Mouse (Mus musculus): ENCODE measurements around the gene Asah2. TPM values are rescaled to one million over a fixed set of nuclear protein-coding genes. Genes with fewer than 3 reads are reported as not detected.

The Asah2 gene
- polyA plus RNA-seq, 1 experiment from 2014 or later = 0.58 TPM

- Histone ChIP-seq H3K4me2 (ENCODE audit: low read depth, low read length) (no peak overlapping the region), H3K4me3 (ENCODE audit: low read depth, low read length) (no peak overlapping the region), H3K9ac (ENCODE audit: low read depth, low read length) (no peak overlapping the region), H3K27me3 (ENCODE audit: control insufficient read depth, insufficient read depth, low read depth, low read length) (no peaks in the 10 kb centered on the region), H3K36me3 (ENCODE audit: control insufficient read depth, insufficient read depth) (no peaks in the 10 kb centered on the region), H3K9me3 (replicated peaks; ENCODE audit: control insufficient read depth, low read length) (no peaks in the 10 kb centered on the region), H3K27ac (ENCODE audit: low read length) (no peak overlapping the region), H3K4me1 (ENCODE audit: control insufficient read depth, low read depth, low read length) (no peaks in the 10 kb centered on the region)
- ATAC-seq (ENCODE audit: low read depth) = no peak
- 51% methylated on average over 2 of the region's 2 CpGs for WGBS (ENCODE audit: insufficient replicate concordance)
These were observed 154.2 kb downstream of the Asah2 start for GRCm38 (mm10) chr19:31953799-31954198.

DNA sequence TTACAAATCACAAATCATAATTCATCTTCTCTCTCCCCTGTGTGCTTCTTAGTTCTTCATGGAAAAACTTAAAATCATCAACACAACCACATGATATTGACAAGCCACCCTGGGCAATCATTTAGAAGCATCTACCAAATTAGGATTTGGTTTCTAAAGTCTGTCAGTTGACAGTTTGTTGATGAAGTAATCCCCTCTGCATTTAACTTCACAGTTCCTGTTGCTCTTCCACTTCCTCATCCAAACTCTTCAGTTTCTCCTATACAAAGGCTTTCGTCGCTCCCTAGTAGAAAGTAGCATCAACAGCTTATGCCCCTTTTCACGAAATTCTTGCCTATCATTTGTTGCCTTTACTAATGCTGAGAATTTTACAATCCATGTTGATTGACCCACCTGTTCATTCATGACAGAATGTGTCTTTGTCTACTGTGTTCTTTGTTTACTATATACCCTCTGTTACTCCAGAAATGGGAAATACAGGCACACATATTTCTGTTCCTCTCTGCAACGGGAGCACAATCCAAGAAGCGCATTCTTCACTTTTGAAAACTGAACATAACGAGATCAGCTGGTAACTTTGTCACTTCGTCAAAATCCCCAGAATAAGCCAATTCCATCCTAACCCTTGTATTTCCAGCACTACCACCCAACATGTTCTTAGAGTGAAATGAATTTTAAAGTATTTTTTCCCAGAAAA lies 157.1 kb downstream of the Asah2 start:
- Histone ChIP-seq H3K36me3 (ENCODE audit: control insufficient read depth, insufficient read depth) (no peaks in the 10 kb centered on the region; the same call in 1 of the 2 replicates), H3K27me3 (ENCODE audit: control insufficient read depth, insufficient read depth, low read depth, low read length) (no peaks in the 10 kb centered on the region), H3K27ac (ENCODE audit: low read length) (no peak overlapping the region; the same call in 1 of the 2 replicates), H3K9me3 (replicated peaks; ENCODE audit: control insufficient read depth, low read length) (no peaks in the 10 kb centered on the region), H3K4me3 (ENCODE audit: low read depth, low read length) (no peak overlapping the region), H3K4me1 (ENCODE audit: control insufficient read depth, low read depth, low read length) (no peaks in the 10 kb centered on the region), H3K4me2 (ENCODE audit: low read depth, low read length) (no peak overlapping the region), H3K9ac (ENCODE audit: low read depth, low read length) (no peak overlapping the region)
- no peak for ATAC-seq (ENCODE audit: low read depth)
- WGBS (ENCODE audit: insufficient replicate concordance) = 33% methylated on average over 7 of the region's 7 CpGs

Other genes starting within 250 kb of the Asah2 start
- gene A1cf, start 239.4 kb downstream of the Asah2 start, polyA plus RNA-seq (2015; fragmentation: Nextera tagmentation; extraction: Ambion mirVana) = 10.7 and 11.1 TPM in 2 replicates